Mouse (Mus musculus): ENCODE data around the gene Mta2. TPM values are rescaled to one million over a fixed set of nuclear protein-coding genes. Genes with fewer than 3 reads are reported as not detected.

Gene Mta2
- total RNA-seq (2023): 100 to 1,000 TPM; 103 to 115 TPM

DNA sequence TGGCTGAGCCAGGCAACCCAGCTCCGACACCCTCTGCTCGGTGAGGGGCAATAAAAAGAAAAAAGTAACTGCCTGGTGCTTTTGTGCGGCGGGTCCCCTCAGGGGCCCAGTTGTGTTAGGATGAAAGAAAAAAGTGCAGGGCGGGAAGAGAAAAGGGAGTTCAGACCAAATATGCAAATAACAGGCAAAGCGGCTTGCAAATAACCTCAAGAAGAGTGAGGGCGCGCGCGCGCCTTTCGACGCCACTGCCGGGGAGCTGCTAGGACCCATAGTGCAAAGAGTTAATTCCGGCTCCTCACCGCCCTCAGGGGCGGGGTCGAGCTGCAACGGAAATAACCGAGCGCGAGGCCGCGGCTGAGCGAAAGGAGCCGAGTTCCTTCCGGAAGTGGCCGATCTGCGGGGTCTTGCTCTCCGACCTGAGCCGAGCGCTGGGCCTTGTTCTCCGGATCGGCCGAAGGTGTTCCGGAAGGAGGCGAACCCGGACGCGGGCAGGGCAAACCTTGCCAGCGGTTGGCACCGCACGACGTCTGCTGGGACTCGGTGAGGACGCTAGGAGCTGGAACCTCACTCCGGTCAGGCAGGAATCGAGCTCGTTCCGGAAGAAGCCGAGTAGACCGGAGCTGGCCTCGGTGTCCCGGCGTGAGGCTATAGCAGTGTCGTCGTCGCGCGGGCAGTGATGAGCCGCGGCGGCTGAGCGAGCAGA, at the start of gene Mta2:
Gene Mta2, plus strand, starts transcription at position 361 of the 703 bp plus-strand sequence.

DNA sequence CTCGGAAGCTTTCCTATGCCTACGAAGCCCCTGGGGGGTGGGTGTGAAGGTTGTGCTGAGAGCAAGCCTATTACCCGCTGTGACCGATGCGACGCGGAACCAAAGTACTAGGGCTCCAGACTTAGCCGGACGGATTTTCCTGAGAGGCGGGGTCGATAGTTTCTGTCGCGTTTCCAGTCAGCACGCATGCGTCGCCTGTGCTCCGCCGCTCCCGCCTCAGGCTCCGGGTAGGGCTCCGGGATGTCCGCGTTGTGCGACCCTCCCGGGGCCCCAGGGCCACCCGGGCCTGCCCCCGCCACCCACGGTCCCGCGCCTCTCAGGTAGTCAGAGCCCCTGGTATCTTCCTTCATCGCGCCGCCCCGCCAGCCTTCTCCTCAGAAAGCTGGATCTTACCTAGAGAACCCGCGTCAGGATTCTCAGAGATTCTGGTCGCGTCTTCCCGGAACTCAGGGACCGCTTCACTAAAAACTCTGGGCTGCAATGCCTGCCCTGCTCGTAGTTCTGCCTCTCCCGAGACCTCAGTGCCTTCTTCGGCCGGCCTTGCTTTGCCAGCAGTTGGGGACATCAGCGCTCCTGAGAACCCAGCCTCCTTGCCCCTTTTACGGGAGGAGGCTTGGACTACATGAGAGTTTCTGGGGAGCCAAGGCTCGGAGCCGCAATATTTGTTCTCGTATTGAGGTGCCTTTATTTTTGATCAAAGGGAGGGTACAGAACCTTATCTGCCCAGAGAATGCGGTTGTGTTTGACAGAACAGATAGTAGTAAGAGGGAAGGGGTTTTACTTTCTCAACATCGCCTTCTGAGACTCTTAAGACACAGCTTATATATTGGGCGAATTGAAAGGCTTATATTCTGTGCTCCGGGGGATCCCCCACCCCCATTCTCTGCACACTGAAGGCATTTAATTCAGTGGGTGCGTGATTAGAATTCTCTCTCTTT, 48.6 kb upstream of the Mta2 start, which contains the start of gene Ints5:
Gene Ints5, plus strand, starts transcription at position 177 of the 938 bp plus-strand sequence.

DNA sequence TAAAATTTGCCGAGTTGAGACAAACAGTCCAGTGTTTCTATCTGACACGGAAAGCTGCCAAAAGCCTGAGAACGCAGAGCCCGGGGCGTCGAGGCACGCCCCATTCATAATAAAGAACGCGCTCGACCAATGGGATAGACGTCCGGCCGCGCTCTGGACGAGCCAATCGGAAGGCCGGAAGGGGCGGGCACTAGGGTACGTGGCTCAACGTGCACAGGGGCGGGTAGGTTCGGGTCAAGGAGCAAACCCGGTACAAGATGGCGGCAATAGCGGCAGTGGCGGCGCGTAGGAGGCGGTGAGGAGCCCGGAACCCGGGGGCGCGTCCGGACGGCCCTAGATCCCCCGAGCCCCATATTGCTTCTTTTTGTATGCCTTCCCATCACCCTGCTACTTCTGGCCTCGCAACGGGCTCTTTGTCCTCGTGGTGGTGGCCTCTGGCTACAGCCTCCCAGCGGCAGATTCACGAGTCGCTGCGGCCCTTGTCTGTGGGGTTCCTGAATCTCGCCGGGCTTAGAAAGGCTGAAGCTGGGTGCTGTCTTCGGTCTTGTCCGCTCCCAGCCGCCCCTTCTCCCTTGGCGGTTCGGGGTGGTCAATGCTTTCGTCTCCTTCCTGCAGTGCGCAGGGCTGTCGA, 43.7 kb upstream of the Mta2 start, which contains the start of gene Ganab:
Gene Ganab, plus strand, starts transcription at position 207 of the 631 bp plus-strand sequence.

DNA sequence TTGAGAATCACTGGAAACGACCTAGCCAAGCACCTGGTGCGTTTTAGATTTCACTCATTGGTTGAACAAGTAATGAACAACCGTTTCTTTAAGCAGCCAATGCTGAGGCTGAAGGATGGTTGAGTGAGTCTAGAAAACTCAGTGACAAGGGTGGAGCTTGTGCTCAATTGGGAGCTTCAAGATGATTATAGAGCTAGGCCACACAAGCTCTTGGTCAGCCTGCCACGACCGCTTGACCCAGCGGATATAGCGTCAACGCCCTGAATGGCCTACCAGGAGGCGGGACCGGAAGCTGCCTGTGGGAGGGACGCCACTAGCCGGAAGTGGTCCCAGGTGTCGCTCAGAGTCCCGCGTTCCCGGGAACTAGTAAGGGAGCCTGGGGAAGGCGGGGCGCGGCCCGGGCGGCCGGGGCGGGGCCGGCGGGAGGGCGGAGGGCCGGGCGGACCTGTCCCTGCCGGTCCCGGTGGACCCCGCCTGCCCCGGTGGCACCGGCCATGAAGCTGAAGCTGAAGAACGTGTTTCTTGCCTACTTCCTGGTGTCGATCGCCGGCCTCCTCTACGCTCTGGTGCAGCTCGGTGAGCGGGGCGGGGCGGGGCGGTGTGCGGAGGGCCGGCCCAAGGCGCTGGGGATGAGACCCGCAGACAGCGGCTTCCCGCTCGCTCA, 21.5 kb upstream of the Mta2 start, which contains the start of gene B3gat3:
Gene B3gat3, plus strand, starts transcription at position 302 of the 664 bp plus-strand sequence.

DNA sequence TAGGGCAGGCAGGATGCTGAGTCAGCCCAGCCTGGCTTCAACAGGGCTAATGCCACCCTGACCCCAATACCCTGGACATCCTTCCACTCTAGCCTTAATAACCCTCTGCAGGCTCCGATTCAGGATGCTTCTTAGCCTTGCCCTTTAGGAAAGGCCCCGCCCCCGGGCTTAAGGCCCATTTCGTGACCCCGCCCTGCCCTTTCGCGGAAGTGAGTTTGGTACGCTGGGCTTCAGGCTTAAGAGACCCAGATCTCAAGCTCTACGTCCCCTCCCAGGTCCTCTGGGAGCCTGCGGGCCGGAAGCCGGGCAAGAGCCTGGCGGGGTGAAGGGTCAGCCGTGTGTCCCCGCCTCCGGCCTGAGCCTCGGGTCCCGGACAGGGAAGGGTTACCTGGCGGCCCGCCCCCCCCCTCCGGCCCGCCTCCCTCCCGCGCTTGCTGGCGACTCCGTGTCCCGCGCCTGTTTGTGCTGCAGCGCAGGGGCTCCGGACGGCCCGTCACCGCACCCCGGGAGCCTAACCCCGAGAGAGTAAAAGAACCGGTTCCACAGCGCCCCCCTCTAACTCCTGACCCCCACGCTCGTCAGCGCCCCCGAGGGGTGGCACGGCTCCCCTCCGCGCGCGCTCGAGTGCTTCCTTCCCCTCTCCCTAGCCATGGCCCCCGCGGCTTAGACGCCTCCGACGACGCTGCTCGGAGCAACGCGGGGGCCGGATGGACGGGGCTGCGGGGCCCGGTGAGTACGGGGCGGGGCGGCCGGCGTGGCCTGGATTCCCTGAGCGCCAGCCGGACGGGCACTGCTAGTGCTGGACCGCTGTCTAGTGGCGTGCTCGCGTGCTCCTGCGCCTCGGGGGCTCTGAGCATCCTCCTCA, 12.2 kb upstream of the Mta2 start, which contains the start of the genes Rom1 and Eml3:
Gene Rom1, minus strand, starts transcription at position 133 of the 865 bp plus-strand sequence.
Gene Eml3, plus strand, starts transcription at position 329 of the 865 bp plus-strand sequence.

DNA sequence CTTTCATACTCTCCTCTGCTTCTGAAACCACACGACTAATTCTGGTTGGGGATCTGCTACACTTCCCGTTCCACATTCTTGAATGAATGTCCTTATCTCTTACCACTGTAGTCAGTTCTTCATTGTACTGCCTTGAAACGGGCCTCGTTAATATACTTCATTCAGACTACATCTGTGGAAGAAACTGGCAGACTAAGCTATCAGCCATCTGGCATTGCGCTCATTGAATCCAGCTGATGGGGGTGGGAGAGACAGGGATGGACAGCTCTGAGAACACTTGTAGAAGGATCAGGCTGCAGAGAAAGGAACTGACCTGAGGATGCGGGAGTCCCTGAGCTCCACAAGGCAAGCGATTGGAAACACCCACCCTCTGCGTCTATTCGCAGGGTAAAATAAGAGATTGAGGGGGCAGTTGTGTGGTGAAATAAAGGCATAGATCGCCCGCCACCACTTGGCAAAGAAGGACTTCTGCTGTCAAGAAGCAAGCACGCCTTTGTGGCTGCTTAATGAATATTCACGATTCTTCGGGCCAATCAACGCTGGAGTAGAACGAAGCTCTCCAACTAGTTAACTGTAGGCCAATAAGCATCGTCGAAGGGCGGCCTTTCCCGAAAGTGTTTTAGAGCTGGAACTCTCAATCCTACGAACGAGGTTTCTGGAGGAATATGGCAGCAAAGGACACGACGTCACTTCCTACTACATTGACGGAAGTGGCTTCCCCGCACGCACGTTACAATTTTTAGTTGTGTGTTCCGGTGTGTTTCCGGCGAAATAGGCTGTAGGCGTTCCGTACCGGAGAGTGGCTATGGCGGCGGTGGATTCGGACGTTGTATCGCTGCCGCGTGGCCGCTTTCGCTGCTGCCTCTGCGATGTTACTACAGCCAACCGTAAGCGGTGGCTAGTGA, 11.7 kb downstream of the Mta2 start, which contains the start of gene Tut1:
Gene Tut1, plus strand, starts transcription at position 713 of the 905 bp plus-strand sequence.

DNA sequence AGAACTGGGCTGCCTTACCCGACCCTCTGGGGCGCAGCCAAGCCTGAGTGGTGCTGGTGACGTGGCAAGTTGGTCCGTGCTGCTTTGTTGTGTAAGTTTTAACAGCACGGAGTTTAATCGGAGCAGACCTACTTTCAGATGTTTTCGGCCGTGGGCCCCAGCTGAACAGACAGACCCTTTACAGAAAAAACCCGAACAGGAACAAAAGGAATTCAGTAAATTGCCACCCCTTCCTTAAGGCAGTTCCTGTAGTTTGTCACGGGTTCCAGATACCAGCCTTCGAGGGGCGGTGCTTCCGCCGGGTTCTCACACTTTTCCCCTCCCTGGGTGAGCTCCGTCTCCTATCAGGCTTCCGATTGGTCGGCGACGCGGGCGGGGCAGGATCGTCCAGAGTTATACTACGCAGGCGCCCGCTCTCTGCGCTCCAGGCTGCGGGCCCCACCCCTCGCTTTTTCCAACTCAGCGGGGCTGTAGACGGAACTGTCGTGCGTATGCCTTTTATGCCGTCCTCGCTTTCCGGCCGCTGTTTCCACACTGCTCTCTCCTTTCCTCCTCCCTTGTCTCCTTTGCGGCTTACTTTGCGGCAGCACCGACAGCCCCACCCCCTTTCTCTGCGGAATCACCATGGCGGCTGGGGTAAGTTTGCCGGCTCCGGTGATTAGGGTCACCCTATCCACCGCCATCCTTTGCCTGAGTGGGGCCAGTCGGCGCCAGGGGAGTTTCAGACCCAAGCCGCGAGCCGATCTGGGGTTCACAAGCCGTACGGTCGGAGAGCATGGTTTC, 25.1 kb downstream of the Mta2 start, which contains the start of gene Eef1g:
Gene Eef1g, plus strand, starts transcription at position 452 of the 783 bp plus-strand sequence.

DNA sequence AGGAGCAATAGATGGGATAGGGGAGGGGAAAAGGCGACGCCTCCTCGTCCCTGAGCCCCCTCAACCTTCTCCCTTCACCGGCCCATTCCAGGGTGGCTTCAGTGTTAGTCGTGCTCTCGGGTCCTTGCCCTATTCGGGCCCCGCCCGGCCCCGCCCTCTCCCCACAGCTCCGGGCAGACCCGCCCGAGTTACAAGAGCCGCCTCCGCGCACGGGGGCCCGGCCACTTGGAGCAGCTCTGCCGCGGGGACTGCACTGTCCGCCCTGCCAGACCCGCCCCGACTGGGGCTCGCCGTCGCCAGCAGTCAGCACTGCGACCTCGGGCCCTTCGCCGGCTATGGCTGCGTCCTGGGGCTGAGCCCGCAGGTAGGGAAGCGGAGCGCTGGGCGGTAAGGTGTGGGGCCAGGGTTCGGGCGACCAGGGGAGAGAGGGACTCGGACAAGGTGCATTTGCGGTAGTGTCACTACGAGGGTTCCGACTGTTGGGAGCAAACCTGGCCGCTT, 47.4 kb downstream of the Mta2 start, which contains the start of gene Ahnak:
Gene Ahnak, plus strand, starts transcription at position 219 of the 501 bp plus-strand sequence.

Other genes starting within 250 kb of the Mta2 start
- gene Slc3a2, start 218.5 kb upstream of the Mta2 start, total RNA-seq (2023): 100 to 1,000 TPM; 121 to 124 TPM
- gene Wdr74, start 206.0 kb upstream of the Mta2 start, total RNA-seq (2023): 10 to 100 TPM; 20.6 to 29.3 TPM
- gene 1700092M07Rik, start 201.2 kb upstream of the Mta2 start, total RNA-seq (2023): 1 to 10 TPM in 1 of 2 experiments, not detected in 1; 2.8 TPM
- 100 to 1,000 TPM; 125 to 152 TPM for gene Stx5a, start 200.5 kb upstream of the Mta2 start, total RNA-seq (2023)
- 100 to 1,000 TPM; 133 to 147 TPM for gene Nxf1, start 184.8 kb upstream of the Mta2 start, total RNA-seq (2023)
- 10 to 100 TPM; 20.5 to 24.1 TPM for gene Tmem223, start 170.9 kb upstream of the Mta2 start, total RNA-seq (2023)
- gene Tmem179b, start 167.4 kb upstream of the Mta2 start, total RNA-seq (2023): 10 to 100 TPM; 75.5 to 83.0 TPM
- 10 to 100 TPM; 11.3 to 11.5 TPM for gene Taf6l, start 155.5 kb upstream of the Mta2 start, total RNA-seq (2023)
- 10 to 100 TPM; 45.1 to 45.9 TPM for gene Polr2g, start 143.3 kb upstream of the Mta2 start, total RNA-seq (2023)
- gene Zbtb3, start 139.3 kb upstream of the Mta2 start, total RNA-seq (2023): under 1 TPM; 0.79 to 0.98 TPM
- gene Ttc9c, start 122.5 kb upstream of the Mta2 start, total RNA-seq (2023): 10 to 100 TPM; 20.3 to 24.7 TPM
- gene Hnrnpul2, start 121.9 kb upstream of the Mta2 start, total RNA-seq (2023): 10 to 100 TPM; 89.7 to 97.5 TPM
- gene AC129217.1, start 112.1 kb upstream of the Mta2 start, total RNA-seq (2023): 1 to 10 TPM; 3.5 to 7.8 TPM
- 10 to 100 TPM; 55.1 to 64.1 TPM for gene Bscl2, start 104.4 kb upstream of the Mta2 start, total RNA-seq (2023)
- gene Gng3, start 102.7 kb upstream of the Mta2 start, total RNA-seq (2023): not detected
- gene Lrrn4cl, start 91.1 kb upstream of the Mta2 start, total RNA-seq (2023): under 1 TPM; 0.20 to 0.36 TPM
- 10 to 100 TPM; 92.5 to 99.0 TPM for gene Ubxn1, start 70.4 kb upstream of the Mta2 start, total RNA-seq (2023)
- 10 to 100 TPM; 19.7 to 21.0 TPM for gene Uqcc3, start 61.0 kb upstream of the Mta2 start, total RNA-seq (2023)
- gene Lbhd1, start 58.1 kb upstream of the Mta2 start, total RNA-seq (2023): 10 to 100 TPM in 1 of 2 experiments, 1 to 10 TPM in 1; 9.9 to 17.6 TPM
- not detected for gene Gm49403, start 57.9 kb upstream of the Mta2 start, total RNA-seq (2023)
- gene 1810009A15Rik, start 53.0 kb upstream of the Mta2 start, total RNA-seq (2023): 10 to 100 TPM; 20.5 to 27.8 TPM
- 1 to 10 TPM; 6.1 to 8.2 TPM for gene Gm49416, start 52.9 kb upstream of the Mta2 start, total RNA-seq (2023)
- gene Ints5, start 48.9 kb upstream of the Mta2 start, total RNA-seq (2023): 10 to 100 TPM; 13.2 to 14.3 TPM
- 10 to 100 TPM; 79.7 to 91.5 TPM for gene Ganab, start 43.8 kb upstream of the Mta2 start, total RNA-seq (2023)
- 10 to 100 TPM; 39.9 to 45.3 TPM for gene B3gat3, start 21.5 kb upstream of the Mta2 start, total RNA-seq (2023)
- 1 to 10 TPM; 1.3 to 2.3 TPM for gene Rom1, start 12.5 kb upstream of the Mta2 start, total RNA-seq (2023)
- gene Eml3, start 12.3 kb upstream of the Mta2 start, total RNA-seq (2023): 10 to 100 TPM; 48.3 to 52.7 TPM
- gene Tut1, start 12.0 kb downstream of the Mta2 start, total RNA-seq (2023): 1 to 10 TPM; 6.4 to 9.1 TPM
- 100 to 1,000 TPM; 127 to 130 TPM for gene Eef1g, start 25.2 kb downstream of the Mta2 start, total RNA-seq (2023)
- gene Ahnak, start 47.4 kb downstream of the Mta2 start, total RNA-seq (2023): 100 to 1,000 TPM; 348 to 529 TPM
- gene Scgb1a1, start 146.1 kb downstream of the Mta2 start, total RNA-seq (2023): not detected
- gene Asrgl1, start 193.8 kb downstream of the Mta2 start, total RNA-seq (2023): 10 to 100 TPM in 1 of 2 experiments, 1 to 10 TPM in 1; 9.0 to 10.5 TPM